Mouse (Mus musculus): ENCODE data around the gene Pask.

- TF ChIP-seq POLR2A (IDR thresholded peaks at IDR 0.05; ENCODE audit: low read depth, low read length) (no peak), CTCF (conservative IDR thresholded peaks at IDR 0.05 in 1 of 2, IDR thresholded peaks at IDR 0.05 in 1 of 2; ENCODE audit: low read depth in 2 of 2, low read length in 2 of 2) (no peak), POLR2AphosphoS2 (IDR thresholded peaks at IDR 0.05; ENCODE audit: low read depth, low read length) (no peak), ZMIZ1 (IDR thresholded peaks at IDR 0.05; ENCODE audit: low read depth, low read length) (no peak), ZC3H11A (IDR thresholded peaks at IDR 0.05; ENCODE audit: low read depth, low read length) (no peak), MAFK (IDR thresholded peaks at IDR 0.05; ENCODE audit: insufficient replicate concordance, low read length) (no peak), ZNF384 (IDR thresholded peaks at IDR 0.05; ENCODE audit: low read depth, low read length) (no peak), RCOR1 (conservative IDR thresholded peaks at IDR 0.05; ENCODE audit: low read depth, low read length) (no peak), NRF1 (IDR thresholded peaks at IDR 0.05; ENCODE audit: low read depth, low read length) (no peak), MYC (IDR thresholded peaks at IDR 0.05; ENCODE audit: low read depth, low read length) (no peak), USF2 (conservative IDR thresholded peaks at IDR 0.05; ENCODE audit: low read depth, low read length) (no peak), TBP (conservative IDR thresholded peaks at IDR 0.05; ENCODE audit: low read depth, low read length) (no peak)
Observed at GRCm38 (mm10) chr1:93347176-93347575, 3.9 kb upstream of the Pask start.
